Mouse (Mus musculus): Measurements from ENCODE around the gene Tbc1d22a.

DNA sequence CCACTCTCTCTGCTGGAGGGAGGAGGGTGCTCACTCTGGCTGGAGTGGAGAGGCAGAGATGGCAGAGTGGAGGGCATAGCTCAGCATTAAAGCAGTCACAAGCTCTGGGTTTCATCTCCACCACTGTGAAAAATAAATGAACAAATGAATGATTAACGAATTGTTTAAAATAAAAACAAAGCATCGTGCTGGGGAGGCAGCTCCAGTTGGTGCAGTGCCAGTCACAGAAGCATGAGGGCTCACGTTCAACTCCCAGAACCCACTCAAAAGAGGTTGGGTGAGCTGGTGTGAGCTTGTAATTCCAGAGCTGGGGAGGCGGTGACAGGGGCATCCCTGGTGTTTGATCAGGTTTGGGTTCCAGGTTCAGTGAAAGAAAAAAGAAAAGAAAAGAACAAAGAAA is 14.1 kb upstream of the Tbc1d22a start:
- no peak for TF ChIP-seq POLR2A (IDR thresholded peaks at IDR 0.05; ENCODE audit: borderline replicate concordance, low read depth, low read length)
- TF ChIP-seq CTCF (IDR thresholded peaks at IDR 0.05; ENCODE audit: low read depth, low read length): no peak

All from bone marrow macrophage, adult 2 months (primary cell).